ENCODE assay signal across 11 mouse cellular contexts in genomic region chr9:41610347-41610746, GRCm38 (mm10).
A peak's percentile ranks its signal among the peaks of the same experiment; 100 is the strongest.
DNase-seq lines count a peak whose midpoint lies in the region; ATAC-seq lines count a peak whose summit lies in the region.
"Had no signal": no experiment of that assay in that cellular context is flagged by ENCODE, and none has a peak within 500 bp of the region (broad histone marks: within the 10 kb centered on the region; RNA-seq: fewer than 3 reads in every experiment).

No protein-coding gene starts in this region.

- no peak for ATAC-seq in lung, embryonic 16.5 days (ENCODE audit: low read depth)
- ATAC-seq in forebrain, embryonic 13.5 days, result no peak
- ATAC-seq in limb, embryonic 12.5 days (ENCODE audit: insufficient number of reproducible peaks, insufficient read depth, low FRiP score, low TSS enrichment, low read depth), result no peak
- ATAC-seq in stomach, embryonic 14.5 days (ENCODE audit: insufficient number of reproducible peaks, insufficient read depth, low FRiP score, low read depth), result no peak; the same call in 1 of the 2 replicates
- ATAC-seq: inflammation-experienced regulatory T-cells, adult 6 months had no signal

- H3K9ac ChIP-seq in lung, embryonic 16.5 days (ENCODE audit: low read length), result no peak overlapping the region
- peak overlapping the region; percentile 45 for H3K9ac ChIP-seq in forebrain, embryonic 13.5 days
- no peak overlapping the region for H3K9ac ChIP-seq in limb, embryonic 12.5 days (replicated peaks)
- no peak overlapping the region for H3K9ac ChIP-seq in stomach, embryonic 14.5 days (replicated peaks; ENCODE audit: low read depth, low read length)

- H3K9me3 ChIP-seq in lung, embryonic 16.5 days (ENCODE audit: control insufficient read depth, low read length), result no peaks in the 10 kb centered on the region
- no peaks in the 10 kb centered on the region for H3K9me3 ChIP-seq in forebrain, embryonic 13.5 days (replicated peaks)
- H3K9me3 ChIP-seq in limb, embryonic 12.5 days, result no peaks in the 10 kb centered on the region
- H3K9me3 ChIP-seq in stomach, embryonic 14.5 days (ENCODE audit: control insufficient read depth, low read depth, low read length), result no peaks in the 10 kb centered on the region

- intact Hi-C loops in left cerebral cortex, postnatal 36 days (cut with DNase I), result loop anchor here (10.0 kb wide), 1 partner anchor 124 kb away; no protein-coding TSS in a partner anchor

- H3K27me3 ChIP-seq in lung, embryonic 16.5 days (ENCODE audit: control insufficient read depth, insufficient read depth, low read depth, low read length), result no peaks in the 10 kb centered on the region
- no peaks in the 10 kb centered on the region for H3K27me3 ChIP-seq in forebrain, embryonic 13.5 days
- H3K27me3 ChIP-seq in limb, embryonic 12.5 days, result no peaks in the 10 kb centered on the region
- no peaks in the 10 kb centered on the region for H3K27me3 ChIP-seq in stomach, embryonic 14.5 days (ENCODE audit: control insufficient read depth, insufficient read depth, low read length)

- H3K4me1 ChIP-seq in lung, embryonic 16.5 days (replicated peaks; ENCODE audit: control insufficient read depth, insufficient read depth, low read length), result peaks cover 9% of the 10 kb centered on the region
- H3K4me1 ChIP-seq in forebrain, embryonic 13.5 days, result peaks cover 61% of the 10 kb centered on the region
- H3K4me1 ChIP-seq in limb, embryonic 12.5 days (replicated peaks), result peaks cover 51% of the 10 kb centered on the region
- H3K4me1 ChIP-seq in stomach, embryonic 14.5 days (ENCODE audit: control insufficient read depth, insufficient read depth, low read length), result peaks cover 28% of the 10 kb centered on the region

- peak overlapping the region; percentile 50; the same call in 1 of the 2 replicates for H3K27ac ChIP-seq in lung, embryonic 16.5 days (ENCODE audit: low read length)
- H3K27ac ChIP-seq in forebrain, embryonic 13.5 days, result peak overlapping the region; percentile 97
- peak overlapping the region; percentile 91 for H3K27ac ChIP-seq in limb, embryonic 12.5 days
- peak overlapping the region; percentile 34; the same call in 1 of the 2 replicates for H3K27ac ChIP-seq in stomach, embryonic 14.5 days (ENCODE audit: low read length)

- no peak for DNase-seq in lung, postnatal 4 days
- DNase-seq in left cerebral cortex, postnatal 36 days (ENCODE audit: low spot score in 2 of 2), result no peak
- DNase-seq in testis, postnatal 10 days (ENCODE audit: low spot score), result no peak
- DNase-seq in adrenal gland, postnatal 4 days (ENCODE audit: low spot score in 2 of 2), result no peak
- DNase-seq: layer of hippocampus, postnatal 36 days; lung, adult 18-20 months had no signal

- WGBS in lung, embryonic 16.5 days, result 26% methylated on average over 4 of the region's 4 CpGs
- 12% methylated on average over 4 of the region's 4 CpGs for WGBS in forebrain, embryonic 13.5 days
- 37% methylated on average over 4 of the region's 4 CpGs for WGBS in limb, embryonic 12.5 days
- WGBS in stomach, embryonic 14.5 days, result 22% methylated on average over 4 of the region's 4 CpGs

- no peak overlapping the region for H3K4me2 ChIP-seq in lung, embryonic 16.5 days (ENCODE audit: low read depth, low read length)
- H3K4me2 ChIP-seq in forebrain, embryonic 13.5 days, result 0 out of 2 replicates have a peak overlapping the region, but pooled peaks have one; percentile 8
- H3K4me2 ChIP-seq in limb, embryonic 12.5 days, result no peak overlapping the region
- no peak overlapping the region for H3K4me2 ChIP-seq in stomach, embryonic 14.5 days (replicated peaks; ENCODE audit: low read depth, low read length)

- no peaks in the 10 kb centered on the region for H3K36me3 ChIP-seq in lung, embryonic 16.5 days (ENCODE audit: control insufficient read depth, insufficient read depth, low read length)
- H3K36me3 ChIP-seq in forebrain, embryonic 13.5 days (ENCODE audit: poor library complexity, severe bottlenecking), result no peaks in the 10 kb centered on the region
- H3K36me3 ChIP-seq in limb, embryonic 12.5 days, result no peaks in the 10 kb centered on the region
- no peaks in the 10 kb centered on the region for H3K36me3 ChIP-seq in stomach, embryonic 14.5 days (ENCODE audit: control insufficient read depth, insufficient read depth, low read length)

- H3K4me3 ChIP-seq in lung, embryonic 16.5 days (ENCODE audit: low read length), result no peak overlapping the region
- H3K4me3 ChIP-seq in forebrain, embryonic 13.5 days, result no peak overlapping the region
- H3K4me3 ChIP-seq in limb, embryonic 12.5 days (replicated peaks), result no peak overlapping the region
- H3K4me3 ChIP-seq in stomach, embryonic 14.5 days (ENCODE audit: low read depth, low read length), result no peak overlapping the region

Comparison
In these comparisons a context has a peak if more than half of its experiments do, and no peak if none do; other contexts are left out.
1. H3K27ac ChIP-seq: peak in every context shown above with its lines; median percentile 97 in forebrain, embryonic 13.5 days; 91 in limb, embryonic 12.5 days; 50 in lung, embryonic 16.5 days; 34 in stomach, embryonic 14.5 days.